Mouse (Mus musculus) cortical plate, adult 2 months (tissue): ENCODE results near the gene Atf7ip.

ENCODE experiments used
- CTCF ChIP-seq: fragments of 200-500 bp; IDR thresholded peaks from 2 replicates; pipeline ENCODE4 v1.5.1; 2011; ENCODE audit warnings: mild to moderate bottlenecking, control low read depth, low read length; ENCODE audit not compliant: insufficient read depth; ENCODE audit errors: extremely low read depth
- POLR2A ChIP-seq: fragments of 200-500 bp; IDR thresholded peaks from 2 replicates; pipeline ENCODE4 v1.6.1; 2011; ENCODE audit warnings: mild to moderate bottlenecking, low read length, control low read depth; ENCODE audit not compliant: insufficient read depth; ENCODE audit errors: extremely low read depth

- TF ChIP-seq POLR2A (no peak), CTCF (no peak)
These were observed 41.8 kb upstream of the Atf7ip start for GRCm38 (mm10) chr6:136464121-136464621.
